Mouse (Mus musculus) forebrain, embryonic 14.5 days (tissue): ENCODE results near the gene Zfhx3. TPM values are rescaled to one million over a fixed set of nuclear protein-coding genes. Genes with fewer than 3 reads are reported as not detected.

Experiments
- ATAC-seq: fragments of 200-750 bp; cut with Nextera tagmentation; 2 replicates; pipeline ENCODE4 v1.8.0; 2017; ENCODE audit warnings: mild to moderate bottlenecking, moderate library complexity
- DNase-seq: peaks from one replicate; pipeline ENCODE4 v3.0.0-alpha.2; 2015; ENCODE audit warnings: low spot score
- H3K27ac ChIP-seq: fragments of 300-500 bp; sonication (generic); 2 replicates; pipeline ENCODE4 v1.5.1; 2014; ENCODE audit warnings: low read depth, mild to moderate bottlenecking, control low read depth, low read length, moderate library complexity
- H3K27me3 ChIP-seq: fragments of 300-500 bp; sonication (generic); replicated peaks from 2 replicates; pipeline ENCODE4 v1.6.1; 2014; ENCODE audit warnings: low read length, control low read depth, mixed read lengths; ENCODE audit not compliant: control insufficient read depth, insufficient read depth
- H3K36me3 ChIP-seq: fragments of 300-500 bp; sonication (generic); 2 replicates; pipeline ENCODE4 v1.6.1; 2014; ENCODE audit warnings: low read length, control low read depth; ENCODE audit not compliant: control insufficient read depth, insufficient read depth
- H3K4me1 ChIP-seq: fragments of 300-500 bp; sonication (generic); 2 replicates; pipeline ENCODE4 v1.6.1; 2014; ENCODE audit warnings: antibody characterized with exemption, low read length, control low read depth; ENCODE audit not compliant: control insufficient read depth, insufficient read depth
- H3K4me2 ChIP-seq: fragments of 300-500 bp; sonication (generic); 2 replicates; pipeline ENCODE4 v1.6.1; 2014; ENCODE audit warnings: mild to moderate bottlenecking, control low read depth, low read length
- H3K4me3 ChIP-seq: fragments of 300-500 bp; sonication (generic); 2 replicates; pipeline ENCODE4 v1.5.1; 2014; ENCODE audit warnings: low read depth, low read length, control low read depth
- H3K9ac ChIP-seq: fragments of 300-500 bp; sonication (generic); 2 replicates; pipeline ENCODE4 v1.6.1; 2014; ENCODE audit warnings: mild to moderate bottlenecking, low read length, control low read depth, moderate library complexity
- H3K9me3 ChIP-seq: fragments of 300-500 bp; sonication (generic); replicated peaks from 2 replicates; pipeline ENCODE4 v1.6.1; 2016; ENCODE audit warnings: low read length, control low read depth, mixed read lengths; ENCODE audit not compliant: control insufficient read depth
- WGBS: fragments of 180-500 bp; shearing (Covaris S2); extraction: QIAGEN DNeasy Blood & Tissue Kit; methylation state at CpG from one replicate; pipeline ENCODE4 v1.1.7; 2014; 5-methylcytosine and 5-hydroxymethylcytosine counted together
- polyA plus RNA-seq: library from polyadenylated mRNA; unstranded; fragments of >200 nt; fragmentation: Nextera tagmentation; extraction: Ambion mirVana; gene quantifications from 2 replicates; pipeline ENCODE4 v1.2.1, GENCODE M21; 2014

Zfhx3 gene
- polyA plus RNA-seq, 1 experiment from 2014 or later, result 11.7 TPM

DNA sequence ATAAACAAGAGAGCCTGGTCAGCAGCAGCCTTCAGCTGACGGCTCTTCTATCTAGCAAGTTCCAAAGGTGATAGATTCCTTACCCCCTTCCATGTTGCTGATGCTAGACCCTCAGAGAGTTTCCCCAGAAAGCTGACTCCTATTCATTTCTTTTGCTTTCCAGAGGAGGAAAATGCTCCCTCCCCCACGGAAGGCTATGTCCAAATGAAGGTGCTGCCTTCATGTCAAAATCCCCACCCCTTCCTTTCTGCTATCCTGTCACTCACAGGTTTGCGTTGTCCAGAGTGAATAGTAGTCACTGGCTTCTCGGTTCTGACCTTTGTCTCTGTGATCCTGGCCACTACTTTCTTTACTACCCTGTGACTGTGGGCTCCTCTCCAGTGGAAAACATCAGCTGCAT lies 406.3 kb downstream of the Zfhx3 start:
- Histone ChIP-seq H3K4me3 (no peak overlapping the region), H3K4me2 (no peak overlapping the region), H3K4me1 (no peaks in the 10 kb centered on the region), H3K9me3 (no peaks in the 10 kb centered on the region), H3K27me3 (no peaks in the 10 kb centered on the region), H3K9ac (no peak overlapping the region), H3K27ac (no peak overlapping the region), H3K36me3 (no peaks in the 10 kb centered on the region)
- ATAC-seq, result no peak
- WGBS, result 71% methylated on average over 4 of the region's 4 CpGs
- no peak for DNase-seq

DNA sequence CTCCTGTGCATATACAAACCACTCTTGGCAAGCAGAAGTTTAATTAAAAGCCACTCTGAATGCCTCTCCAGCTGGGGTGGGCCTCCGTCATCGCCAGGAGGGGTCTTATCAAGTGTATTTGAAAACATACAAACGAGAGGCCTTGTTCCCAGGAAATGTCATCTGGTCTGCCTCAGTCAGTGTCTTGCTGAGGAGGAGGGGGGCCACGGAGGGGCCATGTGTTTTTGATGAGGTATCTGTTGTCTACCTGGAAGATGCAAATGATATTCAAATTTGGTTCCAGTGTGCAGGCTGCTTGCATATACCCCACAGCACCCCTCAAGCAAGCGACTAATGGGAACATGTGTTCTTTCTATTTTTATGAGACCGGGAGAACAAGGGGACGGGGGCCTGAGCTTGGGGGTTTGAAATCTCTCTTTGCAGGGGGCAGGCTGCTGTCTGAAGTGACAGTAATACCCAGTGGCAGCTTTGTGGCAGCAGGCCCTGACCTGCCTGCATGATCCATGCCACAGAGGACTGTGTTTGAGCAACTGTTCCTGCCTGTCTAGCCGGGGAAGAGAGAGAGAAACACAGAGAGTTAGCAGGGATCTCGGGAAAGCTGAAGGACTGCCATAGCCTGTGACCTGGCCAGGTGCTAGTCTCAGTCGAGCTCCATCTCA lies 412.8 kb downstream of the Zfhx3 start:
- Histone ChIP-seq H3K27me3 (no peaks in the 10 kb centered on the region), H3K9ac (no peak overlapping the region), H3K9me3 (no peaks in the 10 kb centered on the region), H3K36me3 (no peaks in the 10 kb centered on the region), H3K4me2 (no peak overlapping the region), H3K4me1 (peaks cover 6% of the 10 kb centered on the region), H3K4me3 (no peak overlapping the region), H3K27ac (no peak overlapping the region)
- ATAC-seq (peak; percentile 20; the same call in 1 of the 2 replicates), DNase-seq (peak; percentile 46)
- WGBS, result 29% methylated on average over 10 of the region's 10 CpGs

DNA sequence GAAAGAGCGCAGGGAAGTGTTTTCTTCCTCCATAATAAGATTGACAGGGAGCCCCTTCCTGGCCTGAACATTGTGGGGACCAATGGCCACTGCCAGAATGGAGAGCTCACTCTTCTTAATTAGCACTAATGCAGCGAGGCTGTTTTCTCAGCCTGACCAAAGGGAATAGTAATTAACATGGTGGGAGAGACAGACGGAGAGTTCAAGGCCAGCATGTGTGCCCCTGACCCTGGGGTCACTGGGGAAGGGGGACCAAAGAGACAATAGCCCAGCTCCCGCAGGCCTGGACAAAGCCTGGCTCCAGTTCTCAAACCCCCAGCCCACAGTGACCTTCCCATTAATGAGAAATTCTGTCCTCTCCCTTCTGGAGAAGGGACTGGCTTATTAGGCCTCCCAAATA lies 419.0 kb downstream of the Zfhx3 start:
- 11% methylated on average over 4 of the region's 4 CpGs for WGBS
- no peaks in the 10 kb centered on the region for H3K27me3 ChIP-seq
- no peak for DNase-seq

DNA sequence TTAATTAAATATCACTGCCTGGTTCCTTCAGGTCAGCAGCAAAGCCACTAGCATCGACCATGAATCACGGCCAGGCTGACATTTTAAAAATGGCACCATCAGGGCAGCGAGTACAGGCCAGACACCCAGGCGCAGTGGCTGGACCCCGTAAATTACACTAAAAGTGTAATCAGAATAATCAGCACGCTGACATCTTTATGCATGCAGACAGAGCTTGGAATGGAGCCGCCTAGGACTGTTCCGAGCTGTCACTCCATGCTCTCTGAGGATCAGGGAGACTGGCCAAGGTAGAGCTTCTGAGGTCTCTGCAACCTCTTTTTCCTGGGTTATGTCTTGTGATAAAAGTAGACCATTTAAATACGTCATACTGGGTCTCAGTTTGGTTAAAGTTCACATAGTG lies 420.0 kb downstream of the Zfhx3 start:
- DNase-seq, result no peak

More for the DNA sequence above, 419.0 kb downstream of the Zfhx3 start:
- Histone ChIP-seq H3K4me1 (no peaks in the 10 kb centered on the region), H3K9me3 (no peaks in the 10 kb centered on the region), H3K4me2 (no peak overlapping the region), H3K4me3 (no peak overlapping the region), H3K9ac (no peak overlapping the region), H3K27ac (0 out of 2 replicates have a peak overlapping the region, but pooled peaks have one; percentile 16), H3K36me3 (no peaks in the 10 kb centered on the region)
- no peak for ATAC-seq

DNA sequence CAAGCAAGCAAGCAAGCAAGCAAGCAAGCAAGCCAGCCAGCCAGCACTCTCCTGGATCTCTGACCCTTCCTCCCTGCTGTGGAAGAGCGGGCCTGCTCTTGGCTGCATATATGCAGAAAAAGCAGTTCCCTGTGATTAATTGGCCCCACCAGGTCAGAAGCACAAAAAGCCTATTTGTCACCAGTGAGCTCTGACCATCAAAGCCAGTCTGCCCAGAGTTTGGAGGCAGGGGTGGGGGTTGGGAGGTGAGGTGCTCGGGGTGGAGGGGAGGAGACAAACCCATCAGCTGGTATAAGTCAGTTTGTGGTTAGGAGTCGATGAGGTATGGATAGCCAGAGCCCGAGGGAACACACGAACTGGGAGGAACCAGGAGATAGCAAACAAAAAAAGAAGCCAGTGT lies 421.0 kb downstream of the Zfhx3 start:
- no peaks in the 10 kb centered on the region for H3K27me3 ChIP-seq
- DNase-seq (no peak), ATAC-seq (no peak)
- no peak overlapping the region for H3K4me2 ChIP-seq
- no peaks in the 10 kb centered on the region for H3K9me3 ChIP-seq
- no peak overlapping the region for H3K4me3 ChIP-seq
- H3K27ac ChIP-seq, result no peak overlapping the region
- WGBS, result 18% methylated on average over 5 of the region's 5 CpGs
- no peaks in the 10 kb centered on the region for H3K36me3 ChIP-seq
- H3K9ac ChIP-seq, result no peak overlapping the region
- no peaks in the 10 kb centered on the region for H3K4me1 ChIP-seq

More for the DNA sequence above, 420.0 kb downstream of the Zfhx3 start:
- Histone ChIP-seq H3K4me2 (no peak overlapping the region), H3K9ac (no peak overlapping the region), H3K36me3 (no peaks in the 10 kb centered on the region), H3K4me1 (no peaks in the 10 kb centered on the region), H3K9me3 (no peaks in the 10 kb centered on the region), H3K4me3 (no peak overlapping the region), H3K27me3 (no peaks in the 10 kb centered on the region), H3K27ac (no peak overlapping the region)
- 83% methylated on average over 9 of the region's 9 CpGs for WGBS
- ATAC-seq, result no peak

DNA sequence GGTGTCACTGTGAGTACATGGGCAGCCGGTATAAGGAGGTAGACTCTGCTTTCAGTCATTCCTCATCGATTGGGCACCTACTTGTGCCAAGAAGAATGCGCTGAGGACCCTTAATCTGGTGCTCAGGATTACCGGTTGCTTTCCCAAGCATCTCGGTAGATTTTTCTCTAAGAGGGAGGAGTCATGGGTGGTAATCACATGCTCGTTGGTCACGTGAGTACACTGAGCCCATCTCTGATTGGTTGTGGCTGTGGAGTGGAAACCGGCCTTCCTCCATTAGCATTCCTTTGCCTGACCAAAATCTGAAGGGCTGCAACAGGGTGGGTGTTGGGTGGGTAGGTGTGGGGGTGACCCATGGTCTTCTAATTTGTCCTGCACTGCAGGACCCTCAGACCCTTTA lies 421.4 kb downstream of the Zfhx3 start:
- Histone ChIP-seq H3K4me2 (no peak overlapping the region), H3K4me1 (no peaks in the 10 kb centered on the region), H3K27ac (no peak overlapping the region), H3K9me3 (no peaks in the 10 kb centered on the region), H3K4me3 (no peak overlapping the region), H3K36me3 (no peaks in the 10 kb centered on the region), H3K27me3 (no peaks in the 10 kb centered on the region), H3K9ac (no peak overlapping the region)
- DNase-seq (no peak), ATAC-seq (no peak)
- 66% methylated on average over 8 of the region's 8 CpGs for WGBS

DNA sequence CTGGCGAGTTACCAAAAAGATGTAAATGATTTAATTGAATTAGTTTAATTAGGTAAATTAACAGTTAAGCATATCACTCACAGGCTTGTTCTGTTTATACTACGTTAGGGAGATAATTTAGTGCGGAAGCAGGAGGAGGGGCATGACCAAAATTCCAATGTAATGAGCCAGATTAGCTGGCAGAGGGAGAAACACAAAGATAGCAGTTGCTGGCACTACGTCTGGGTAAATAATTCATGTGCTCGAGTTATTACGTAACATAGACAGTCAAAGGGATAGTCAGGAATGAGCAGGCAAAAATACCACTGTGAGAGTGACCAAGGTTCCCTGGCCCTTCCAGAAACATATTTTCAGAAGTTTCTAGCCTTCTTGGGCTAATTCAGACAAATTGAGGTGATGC lies 426.6 kb downstream of the Zfhx3 start:
- DNase-seq (peak; percentile 81), ATAC-seq (peak; percentile 61; the same call in 1 of the 2 replicates)
- H3K27ac ChIP-seq, result no peak overlapping the region
- 9% methylated on average over 6 of the region's 6 CpGs for WGBS
- no peak overlapping the region for H3K9ac ChIP-seq
- 0 out of 2 replicates have a peak, but pooled peaks cover 3% of the 10 kb centered on the region for H3K4me1 ChIP-seq
- H3K9me3 ChIP-seq, result no peaks in the 10 kb centered on the region
- H3K4me3 ChIP-seq, result no peak overlapping the region
- H3K27me3 ChIP-seq, result no peaks in the 10 kb centered on the region
- no peaks in the 10 kb centered on the region for H3K36me3 ChIP-seq
- H3K4me2 ChIP-seq, result no peak overlapping the region

DNA sequence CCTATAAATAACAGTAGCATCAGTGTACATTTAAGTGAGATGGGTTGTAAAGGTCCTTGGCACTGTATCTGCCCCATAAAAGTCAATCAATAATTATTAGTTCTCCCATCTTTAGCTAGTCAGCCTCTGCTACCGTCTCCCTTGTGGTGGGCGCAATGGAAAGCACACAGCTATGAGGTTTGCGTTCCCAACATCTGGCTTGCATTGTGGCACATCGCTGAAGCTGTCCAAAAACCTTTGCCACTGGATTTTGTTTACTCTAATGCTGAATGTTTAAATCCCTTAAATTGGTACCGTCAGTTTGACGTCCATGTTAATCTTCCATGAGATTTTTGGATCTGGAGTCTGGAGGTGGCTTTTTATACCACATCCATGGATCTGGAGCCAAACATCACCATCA lies 428.3 kb downstream of the Zfhx3 start:
- 95% methylated on average over 6 of the region's 6 CpGs for WGBS
- ATAC-seq, result no peak
- H3K27ac ChIP-seq, result no peak overlapping the region

DNA sequence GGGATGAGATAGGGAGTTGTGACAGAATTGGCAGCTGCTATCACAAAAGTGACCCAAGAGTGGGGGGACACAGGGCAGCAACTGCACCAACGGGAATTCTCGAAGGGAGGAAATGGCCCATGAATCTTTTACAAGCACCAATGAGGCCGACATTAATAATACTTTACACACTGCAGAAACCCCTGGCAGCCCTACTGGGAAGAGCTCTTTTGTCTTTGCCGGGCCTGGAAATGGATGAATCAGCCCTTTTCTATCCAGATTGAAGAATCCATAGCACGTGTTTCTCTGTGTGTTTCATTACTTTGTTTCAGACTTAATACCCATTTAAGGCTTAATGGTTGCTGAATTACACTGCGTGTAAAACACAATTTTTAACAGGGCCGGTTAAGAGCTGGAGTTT lies 430.6 kb downstream of the Zfhx3 start:
- ATAC-seq, result no peak
- peak; percentile 51 for DNase-seq

More for the DNA sequence above, 428.3 kb downstream of the Zfhx3 start:
- Histone ChIP-seq H3K9ac (no peak overlapping the region), H3K4me3 (no peak overlapping the region), H3K4me1 (0 out of 2 replicates have a peak, but pooled peaks cover 3% of the 10 kb centered on the region), H3K4me2 (no peak overlapping the region), H3K9me3 (no peaks in the 10 kb centered on the region), H3K27me3 (no peaks in the 10 kb centered on the region), H3K36me3 (no peaks in the 10 kb centered on the region)
- DNase-seq, result no peak

More for the DNA sequence above, 430.6 kb downstream of the Zfhx3 start:
- WGBS, result 12% methylated on average over 7 of the region's 7 CpGs
- no peak overlapping the region for H3K9ac ChIP-seq
- no peaks in the 10 kb centered on the region for H3K9me3 ChIP-seq
- H3K4me3 ChIP-seq, result no peak overlapping the region
- H3K36me3 ChIP-seq, result no peaks in the 10 kb centered on the region
- H3K27ac ChIP-seq, result no peak overlapping the region
- 0 out of 2 replicates have a peak overlapping the region, but pooled peaks have one; percentile 11 for H3K4me2 ChIP-seq
- H3K27me3 ChIP-seq, result no peaks in the 10 kb centered on the region
- 0 out of 2 replicates have a peak, but pooled peaks cover 3% of the 10 kb centered on the region for H3K4me1 ChIP-seq
